Mouse (Mus musculus): ENCODE measurements at regions not wholly inside any gene's neighbourhood (a gene's known extent, or its start where the extent isn't known, plus 50 kb on each side); places are given as distances from the start of the nearest gene placed in this dataset.
A peak's percentile ranks its signal among the peaks of the same experiment; 100 is the strongest.

DNA sequence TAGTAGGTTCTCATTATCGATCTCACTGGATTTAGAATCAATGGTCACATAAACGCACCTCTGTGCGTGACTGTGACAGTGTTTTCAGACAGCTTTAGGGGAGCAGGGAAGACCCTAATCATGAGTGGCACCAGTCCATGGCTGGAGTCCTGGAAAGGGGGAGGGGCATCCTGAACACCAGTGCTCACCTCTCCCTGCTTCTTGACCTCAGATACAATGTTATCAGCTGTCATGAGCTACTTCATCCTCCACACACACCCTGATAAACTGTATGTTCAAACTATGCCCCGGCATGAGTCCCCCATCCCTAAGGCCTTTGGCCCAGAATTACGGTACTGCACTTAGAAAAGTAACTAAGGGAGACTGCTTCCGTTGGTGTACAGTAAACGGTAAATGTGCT is 272.2 kb upstream of the Spred2 start:
- DNase-seq (ENCODE audit: low spot score in 2 of 2) = no peak

DNA sequence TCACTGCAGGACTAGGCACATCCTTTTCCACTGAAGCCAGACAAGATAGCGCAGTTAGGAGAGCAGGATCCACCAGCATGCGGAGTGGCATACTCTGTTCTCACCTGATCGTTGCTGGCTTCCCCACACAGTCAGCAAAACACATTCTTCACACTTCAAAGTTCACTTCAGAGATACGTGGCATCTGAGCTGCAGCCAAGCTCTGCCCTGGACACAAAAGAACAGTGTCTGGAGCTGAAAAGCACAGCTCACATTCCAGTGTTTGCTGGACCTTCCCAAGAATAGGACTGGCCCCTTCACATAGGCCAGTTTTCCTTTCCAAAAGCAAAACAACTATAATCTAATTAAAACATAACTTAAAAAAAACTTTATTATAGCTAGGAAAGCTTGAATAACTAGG is 264.7 kb upstream of the Spred2 start:
- DNase-seq (ENCODE audit: low spot score in 2 of 2) = no peak

DNA sequence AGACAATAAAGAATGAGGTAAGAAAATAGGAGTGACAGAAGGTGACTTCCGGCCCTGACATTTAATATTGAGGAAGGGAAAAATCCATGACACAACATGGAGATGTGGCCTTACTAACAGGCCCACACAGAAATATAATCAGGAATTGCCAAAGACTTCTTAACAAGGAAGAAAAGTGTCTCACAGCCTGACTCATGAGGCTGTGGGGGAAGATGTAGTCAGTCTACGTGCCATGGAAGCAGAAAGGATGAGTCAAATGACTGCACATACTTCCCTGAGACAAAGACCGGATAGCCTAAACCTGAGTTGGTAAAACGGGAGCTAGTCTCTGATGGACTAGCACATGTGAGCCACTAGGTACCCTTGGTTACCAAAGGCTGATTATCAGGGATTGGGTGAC is 257.4 kb upstream of the Spred2 start:
- DNase-seq (ENCODE audit: low spot score in 2 of 2) = no peak

DNA sequence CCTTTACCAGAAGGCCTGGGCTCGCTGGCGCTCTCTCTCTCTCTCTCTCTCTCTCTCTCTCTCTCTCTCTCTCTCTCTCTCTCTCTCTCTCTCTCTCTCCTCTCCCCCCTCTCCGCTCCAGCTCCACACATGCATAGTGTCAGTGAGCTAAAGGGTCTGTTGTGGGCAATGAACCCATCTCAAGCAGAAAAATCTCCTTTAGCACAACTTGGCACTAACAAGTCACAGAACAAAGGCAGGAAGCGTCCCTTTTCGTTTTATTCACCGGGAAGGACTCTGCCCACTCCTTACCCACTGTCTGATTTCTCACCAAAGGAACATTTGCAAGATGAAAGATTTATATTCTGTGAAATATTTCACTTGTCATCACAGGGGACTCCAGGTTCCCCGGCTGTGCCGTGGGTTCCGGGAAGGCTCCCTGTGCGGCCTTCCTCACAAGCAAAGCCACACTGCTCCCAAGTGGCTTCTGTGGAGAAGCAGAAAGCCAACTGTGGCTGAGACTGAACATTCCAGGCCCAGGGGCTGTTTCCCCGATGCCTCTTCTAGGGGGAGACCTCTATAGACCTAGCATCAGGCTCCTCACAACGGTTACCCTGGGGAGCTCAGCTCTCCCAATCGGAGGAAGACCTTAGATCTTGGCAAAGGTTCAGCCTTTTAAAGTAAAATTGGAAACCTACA is 253.2 kb upstream of the Spred2 start:
- DNase-seq (ENCODE audit: low spot score in 2 of 2) = peak in 1 of 2 experiments; percentile 12

DNA sequence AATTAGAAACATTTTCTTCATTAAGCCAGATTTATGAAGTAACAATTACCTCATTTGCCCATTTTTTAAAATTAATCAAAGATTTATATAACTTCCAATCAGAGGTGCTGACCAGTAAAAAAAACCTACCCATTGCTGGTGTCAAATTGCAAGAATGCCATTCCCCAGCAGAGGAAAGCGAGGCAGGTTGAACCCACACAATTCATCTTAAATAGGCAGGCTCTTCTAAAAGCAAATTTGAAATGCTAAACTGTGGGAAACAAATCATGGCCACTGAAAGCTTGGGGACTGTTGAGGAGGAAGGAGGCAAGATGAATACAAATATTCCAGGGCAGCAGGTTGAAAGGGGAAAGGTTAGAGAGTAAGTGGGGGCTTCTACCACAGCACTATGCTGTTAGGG is 251.2 kb upstream of the Spred2 start:
- DNase-seq (ENCODE audit: low spot score in 2 of 2) = no peak

DNA sequence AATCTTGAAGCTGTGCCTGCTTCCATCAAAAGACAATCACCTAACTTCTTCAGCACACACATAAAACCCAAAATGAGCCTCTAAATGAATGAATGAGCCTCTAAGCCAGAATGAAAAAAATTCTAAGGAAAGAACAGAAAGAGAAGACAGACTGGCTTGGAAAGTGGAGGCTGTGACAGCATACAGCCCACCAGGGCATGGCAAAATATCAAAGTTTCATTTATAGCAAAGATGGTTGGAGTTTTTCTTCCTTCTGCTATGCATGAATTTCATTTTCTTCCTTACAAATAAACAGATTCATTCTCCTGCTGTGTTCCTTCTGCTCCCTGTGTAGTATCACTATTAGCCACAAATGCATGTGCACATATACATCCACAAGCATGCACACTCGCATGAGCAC is 247.7 kb upstream of the Spred2 start:
- no peak for DNase-seq (ENCODE audit: low spot score in 2 of 2)

DNA sequence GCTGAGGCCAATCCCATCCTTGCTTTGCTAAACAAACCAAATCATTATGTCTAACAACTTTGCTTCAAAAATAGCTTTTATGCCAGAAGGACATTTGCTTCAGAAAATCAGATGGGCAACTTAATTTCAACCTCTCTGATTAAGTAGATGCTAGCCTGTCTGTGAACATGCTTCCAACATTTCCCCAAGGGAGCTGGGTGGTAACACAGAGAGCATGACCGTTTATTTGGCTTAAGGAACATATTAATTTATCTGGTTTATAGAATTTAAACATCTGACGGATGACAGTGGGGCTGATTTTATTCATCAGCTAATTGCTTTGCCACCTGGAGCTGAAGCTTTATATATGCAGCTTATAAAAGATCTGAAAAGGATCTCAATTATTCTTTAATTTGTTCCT is 245.1 kb upstream of the Spred2 start:
- DNase-seq (ENCODE audit: low spot score in 2 of 2) = no peak

DNA sequence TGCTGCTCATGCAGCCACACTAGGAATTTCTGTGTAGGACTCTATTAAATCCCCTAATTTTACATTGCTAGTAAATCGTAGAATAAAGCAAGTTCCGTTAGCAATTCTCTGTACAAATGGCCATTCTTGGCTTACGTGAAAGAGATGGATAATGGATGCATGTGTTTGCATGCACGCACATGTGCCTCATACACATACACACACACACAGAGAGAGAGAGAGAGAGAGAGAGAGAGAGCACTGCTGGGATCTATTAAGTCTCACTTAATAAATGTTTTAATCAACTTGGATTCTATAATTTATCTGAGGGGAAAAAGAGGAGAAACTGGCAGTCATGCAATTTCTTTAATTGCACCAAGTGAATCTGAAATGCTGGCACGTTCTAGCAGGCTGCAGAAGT is 244.5 kb upstream of the Spred2 start:
- no peak for DNase-seq (ENCODE audit: low spot score in 2 of 2)

DNA sequence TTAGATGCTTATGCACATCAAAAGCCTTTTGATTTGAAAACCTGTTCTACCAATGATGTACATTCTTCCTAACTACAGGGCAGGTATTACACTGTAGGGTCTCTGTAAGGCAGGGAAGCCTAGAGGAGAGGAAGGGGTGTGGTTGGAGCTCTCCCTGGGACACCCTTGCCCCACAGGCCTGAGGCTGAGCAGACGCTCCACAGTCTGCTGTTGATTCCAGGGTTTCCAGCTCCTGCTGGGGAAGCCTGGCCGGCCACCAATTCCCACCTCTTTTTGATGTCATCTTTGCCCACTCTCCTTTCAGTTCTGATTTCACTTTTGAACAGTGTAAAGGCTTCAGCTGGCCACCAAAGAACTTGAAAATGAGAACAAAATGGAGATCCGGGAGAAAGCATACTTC is 223.0 kb upstream of the Spred2 start:
- no peak for DNase-seq (ENCODE audit: low spot score in 2 of 2)

DNA sequence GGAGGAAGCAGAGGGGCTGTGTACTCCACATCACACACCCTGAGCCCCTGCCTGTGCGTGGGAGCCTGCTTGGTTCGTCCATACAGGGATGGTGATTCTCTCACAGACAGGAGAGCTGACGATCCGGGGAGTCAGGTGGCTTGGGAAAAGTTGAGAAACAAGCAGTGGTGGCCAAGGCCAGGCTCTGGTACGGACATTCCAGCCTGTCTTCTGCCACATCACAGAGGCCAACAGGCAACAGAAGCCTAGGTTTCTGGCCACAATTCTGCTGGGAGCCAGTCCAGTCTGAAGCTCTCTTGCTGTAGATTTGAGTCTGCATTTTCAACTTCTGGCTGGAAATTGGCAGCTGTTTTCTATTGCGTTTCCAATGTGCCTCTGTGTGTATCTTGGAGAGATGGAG is 215.4 kb upstream of the Spred2 start:
- DNase-seq (ENCODE audit: low spot score in 2 of 2) = no peak

DNA sequence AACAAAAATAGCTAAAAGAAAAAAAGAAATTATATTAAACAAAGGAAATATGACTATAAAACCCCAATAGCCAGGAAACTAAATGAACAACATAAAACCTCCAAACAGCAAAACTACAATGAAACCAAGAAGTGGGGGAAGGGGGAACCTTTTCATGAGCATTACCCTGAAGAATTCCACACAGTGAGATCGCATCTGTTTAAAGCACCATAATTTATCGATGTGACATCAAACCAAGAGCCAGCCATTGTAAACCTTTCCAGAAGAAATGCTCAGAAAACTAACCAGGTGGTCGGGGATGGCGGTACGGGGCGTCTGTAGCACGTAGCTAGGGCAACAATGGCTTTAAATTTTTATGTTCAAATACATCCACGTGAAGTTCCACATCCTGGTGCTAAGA is 214.8 kb upstream of the Spred2 start:
- DNase-seq (ENCODE audit: low spot score in 2 of 2) = no peak

DNA sequence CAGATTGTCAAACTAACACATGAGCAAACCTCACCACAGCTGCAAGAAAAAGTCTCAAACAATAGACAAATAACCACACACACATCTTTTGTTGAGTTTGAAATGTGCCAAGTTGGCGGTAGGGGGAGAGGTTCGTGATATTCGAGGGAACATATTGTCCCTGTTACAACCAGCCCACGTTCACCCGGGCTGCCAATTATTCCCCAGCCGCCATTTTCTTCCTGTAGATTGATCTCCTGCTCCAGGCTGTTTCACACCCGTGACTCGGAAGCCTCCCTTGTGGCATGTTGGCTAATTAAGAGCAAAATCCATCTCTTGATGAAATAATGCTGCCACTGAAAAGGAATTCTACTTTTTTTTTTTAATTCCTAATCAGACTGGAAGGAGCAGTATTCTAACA is 211.1 kb upstream of the Spred2 start:
- DNase-seq (ENCODE audit: low spot score in 2 of 2) = no peak

DNA sequence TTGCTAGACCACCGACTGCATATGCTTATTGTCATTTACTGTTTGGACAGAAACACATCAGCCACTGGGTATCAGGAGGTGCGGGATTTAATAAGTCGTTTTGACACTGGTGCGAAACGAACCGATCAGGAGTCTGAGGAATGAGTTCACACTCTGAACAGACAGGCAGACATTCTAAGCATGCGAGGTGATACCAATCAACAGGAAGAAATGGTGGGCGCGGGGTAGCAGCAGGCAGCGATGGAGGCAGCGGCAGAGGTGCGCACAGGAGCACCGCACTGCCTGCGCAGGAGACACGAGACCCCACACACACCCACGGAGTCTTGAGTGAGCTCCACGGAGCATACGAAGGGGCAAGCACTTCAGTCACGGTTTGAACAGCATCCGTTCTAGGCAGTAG is 210.6 kb upstream of the Spred2 start:
- no peak for DNase-seq (ENCODE audit: low spot score in 2 of 2)

DNA sequence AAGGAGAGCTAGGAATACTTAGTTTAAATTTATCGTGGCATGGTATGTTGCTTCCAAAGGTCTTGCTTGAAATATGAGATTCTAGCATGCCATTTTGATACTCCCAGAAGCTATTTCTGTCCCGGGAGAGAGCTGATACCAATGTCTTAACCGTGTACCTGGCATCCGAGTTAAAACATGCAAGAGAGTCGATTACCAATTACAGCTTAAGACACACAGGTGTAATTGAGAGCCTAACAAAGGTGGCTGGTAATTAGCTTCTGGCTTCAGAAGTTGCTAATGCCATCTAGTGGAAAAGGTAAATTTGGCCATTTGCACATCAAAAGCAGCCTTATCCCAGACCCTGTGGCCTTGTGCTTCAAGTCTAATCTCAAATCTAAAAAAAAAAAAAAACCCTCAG is 210.0 kb upstream of the Spred2 start:
- no peak for DNase-seq (ENCODE audit: low spot score in 2 of 2)

DNA sequence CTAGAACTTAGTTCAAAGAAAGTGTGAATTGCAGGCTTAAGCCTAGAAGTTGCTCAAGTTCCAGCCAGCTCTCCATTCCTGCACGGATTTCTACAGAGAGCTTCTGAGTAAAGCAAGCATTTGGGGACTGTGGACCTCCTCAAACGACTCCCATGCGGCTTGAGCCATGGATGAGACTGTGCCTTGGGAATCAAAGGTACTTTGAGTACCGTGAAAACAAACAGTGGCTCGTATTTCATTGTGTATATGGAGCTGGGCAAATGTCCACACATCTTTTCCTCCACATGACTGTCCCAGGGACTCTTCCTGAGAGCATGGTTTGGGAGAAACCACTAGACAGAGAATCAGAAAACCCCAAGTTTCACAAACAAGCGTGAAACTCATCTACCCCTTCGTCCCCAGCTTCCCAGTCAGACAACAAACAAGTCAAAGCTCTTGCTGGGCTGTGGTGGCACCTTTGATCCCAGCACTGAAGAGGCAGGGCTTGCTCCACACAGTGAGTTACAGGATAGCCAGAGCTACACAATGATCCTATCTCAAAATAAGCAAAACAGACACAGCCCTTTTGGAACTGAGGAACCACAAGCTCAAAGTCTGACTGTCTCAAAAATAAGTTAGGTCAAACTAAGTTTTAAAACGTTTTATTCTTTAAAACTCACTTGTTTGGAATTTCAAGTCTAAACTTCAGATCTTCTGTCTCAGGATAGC is 209.1 kb upstream of the Spred2 start:
- no peak for DNase-seq (ENCODE audit: low spot score in 2 of 2)

DNA sequence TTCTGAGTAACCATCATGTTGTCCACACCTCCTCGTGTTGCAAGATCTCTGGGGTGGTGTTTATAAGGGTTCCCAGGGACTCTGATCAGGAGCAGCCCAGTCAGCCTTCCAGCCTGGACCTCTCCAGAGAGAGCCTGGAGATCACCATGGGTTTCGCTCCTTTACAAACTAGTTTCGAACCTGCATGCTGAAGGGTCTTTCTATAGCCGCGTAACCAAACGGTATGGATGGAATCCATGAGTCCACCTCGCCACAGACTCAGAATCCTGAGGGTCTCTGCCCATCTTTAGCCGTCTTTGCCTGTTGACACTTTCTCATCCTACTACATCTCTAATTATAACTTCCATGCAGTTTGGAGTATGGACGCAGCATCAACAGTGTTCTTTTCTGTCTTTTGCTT is 206.0 kb upstream of the Spred2 start:
- DNase-seq (ENCODE audit: low spot score in 2 of 2) = no peak

DNA sequence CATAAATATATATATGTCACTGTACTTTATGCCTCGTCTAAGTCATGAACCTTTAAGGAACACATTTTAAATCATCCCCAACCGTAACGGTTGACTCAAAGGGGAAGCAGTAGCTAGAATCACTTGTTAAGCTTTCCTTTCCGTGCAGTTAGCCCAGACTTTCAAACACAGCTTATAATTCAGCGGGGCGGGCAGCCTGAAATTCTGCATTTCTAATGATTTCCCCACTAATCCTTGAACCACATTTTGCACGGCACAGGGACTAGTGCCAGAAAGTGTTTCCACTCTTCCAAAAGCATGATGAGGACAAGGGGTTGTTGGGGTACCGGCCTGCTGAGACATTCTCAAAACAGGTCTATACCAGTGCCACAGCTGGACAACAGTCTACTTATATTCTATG is 195.1 kb upstream of the Spred2 start:
- no peak for DNase-seq (ENCODE audit: low spot score in 2 of 2)

DNA sequence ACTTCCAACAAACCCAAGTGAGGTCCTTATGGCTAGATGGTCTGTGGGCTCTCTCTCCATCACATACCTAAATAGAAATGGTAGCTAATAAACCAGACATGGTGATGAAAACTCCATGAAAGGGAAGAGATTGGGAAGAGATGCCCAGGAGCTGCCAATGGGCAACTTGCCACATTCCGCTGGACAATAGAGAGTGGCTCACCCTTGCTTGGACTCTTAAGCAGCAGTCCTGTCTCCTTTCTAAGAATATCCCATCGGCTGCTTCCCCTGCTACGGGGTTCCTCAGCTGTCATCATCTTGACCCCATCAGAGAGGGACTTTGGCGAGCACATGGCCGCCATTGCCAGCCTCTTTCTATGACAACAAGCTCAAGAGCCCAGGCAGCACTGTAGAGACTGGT is 193.4 kb upstream of the Spred2 start:
- DNase-seq (ENCODE audit: low spot score in 2 of 2) = no peak

DNA sequence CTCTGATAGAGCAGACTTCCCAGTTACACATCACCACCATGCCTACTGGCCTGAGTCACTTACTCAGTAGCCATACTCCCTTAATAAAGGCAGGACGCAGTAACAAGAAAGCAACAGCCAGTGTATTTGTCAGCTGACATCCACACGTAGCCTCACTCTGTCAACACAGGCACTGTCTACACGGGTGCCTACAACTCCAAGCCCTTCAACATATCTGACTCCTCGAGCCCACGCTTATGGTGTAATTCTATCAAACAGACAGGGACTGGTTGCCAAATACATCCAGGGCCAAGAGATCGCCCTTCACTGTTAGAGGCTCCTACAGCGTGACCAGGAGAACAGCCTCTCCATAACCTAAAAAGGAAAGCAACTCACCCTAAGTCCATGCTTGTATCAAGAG is 188.1 kb upstream of the Spred2 start:
- DNase-seq (ENCODE audit: low spot score in 2 of 2) = no peak

DNA sequence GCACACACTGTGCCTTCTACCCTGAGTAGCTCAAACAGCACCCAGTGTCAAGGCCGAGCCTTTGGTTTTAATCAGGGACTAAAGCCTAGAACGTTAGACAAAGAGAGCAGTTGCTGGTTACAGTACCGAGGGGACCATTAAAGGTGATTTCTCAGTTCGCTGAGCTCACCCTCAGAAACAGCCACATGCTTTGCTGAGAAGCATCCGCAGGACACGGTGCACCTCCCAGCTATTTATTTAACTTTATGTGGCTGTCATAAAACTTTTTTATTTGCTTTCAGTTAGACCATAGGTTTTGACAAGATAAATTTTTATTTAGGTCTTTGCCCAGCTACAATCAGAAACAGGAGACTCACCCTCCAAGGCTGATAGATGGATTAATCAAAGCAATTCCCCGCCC is 187.2 kb upstream of the Spred2 start:
- DNase-seq (ENCODE audit: low spot score in 2 of 2) = no peak

DNA sequence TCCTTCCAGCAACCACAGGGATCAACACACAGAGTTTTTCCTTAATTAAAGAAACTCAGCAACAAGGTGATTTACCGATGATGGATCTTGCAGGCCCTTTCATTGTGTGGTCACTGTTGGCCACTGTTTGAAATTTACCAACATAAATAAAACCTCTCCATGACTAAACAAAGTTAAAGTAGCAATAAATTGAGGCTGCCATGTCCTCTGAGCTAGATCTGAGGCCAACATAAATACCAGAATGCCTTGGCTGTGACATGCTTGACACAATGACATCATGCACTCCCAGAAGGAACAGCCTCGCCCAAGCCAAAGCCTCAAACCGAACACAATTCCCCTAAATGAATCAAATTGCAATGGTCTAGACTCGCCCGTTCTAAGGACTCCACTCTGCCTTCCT is 186.8 kb upstream of the Spred2 start:
- no peak for DNase-seq (ENCODE audit: low spot score in 2 of 2)

DNA sequence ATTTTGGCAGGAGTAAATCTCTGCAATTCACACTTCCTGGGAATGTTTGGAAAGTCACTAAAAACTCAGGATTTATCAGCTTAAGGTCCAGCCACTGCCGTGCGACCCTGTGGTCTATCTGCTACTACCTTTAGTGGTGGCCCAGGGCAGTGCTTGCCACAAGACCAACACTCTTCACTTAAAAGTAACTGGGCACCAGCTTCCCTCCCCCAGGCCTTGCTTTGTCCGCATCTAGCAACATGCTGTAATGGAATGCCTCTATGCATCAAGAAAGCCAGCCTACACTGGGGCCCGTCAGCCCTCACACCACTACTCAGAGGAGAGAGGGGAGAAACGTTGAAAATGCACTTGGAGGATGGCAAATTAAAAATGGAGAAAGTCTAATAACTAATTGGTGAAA is 186.4 kb upstream of the Spred2 start:
- DNase-seq (ENCODE audit: low spot score in 2 of 2) = no peak

DNA sequence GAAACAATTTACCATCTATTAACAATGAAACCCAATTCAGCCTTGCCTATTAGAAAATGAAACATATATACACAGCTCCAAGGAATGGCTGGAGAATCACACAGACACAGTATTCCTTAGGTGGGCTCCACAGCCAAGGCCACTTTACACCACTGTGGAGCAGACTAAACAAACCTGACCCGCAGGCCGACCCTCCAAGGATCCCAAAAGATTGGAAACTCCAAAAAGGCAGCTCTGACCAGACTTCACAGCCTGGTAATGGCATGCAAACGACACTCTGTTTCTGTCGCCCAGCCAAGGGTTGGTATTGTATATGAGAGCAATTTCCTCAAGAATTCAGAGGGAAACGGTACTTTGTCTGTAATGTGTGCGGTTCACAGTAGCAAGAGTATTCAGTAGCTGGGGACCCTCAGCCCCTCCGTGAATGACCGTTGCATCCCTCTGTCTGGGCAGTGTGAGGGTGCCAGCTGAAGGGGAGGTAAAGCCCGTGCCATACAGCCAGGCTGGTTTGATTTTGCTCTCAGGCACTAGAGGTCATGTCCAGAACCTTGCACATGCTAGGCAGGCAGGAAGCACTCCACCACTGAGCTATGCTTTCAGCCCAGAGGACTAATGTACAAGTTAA is 184.5 kb upstream of the Spred2 start:
- DNase-seq (ENCODE audit: low spot score in 2 of 2) = no peak

DNA sequence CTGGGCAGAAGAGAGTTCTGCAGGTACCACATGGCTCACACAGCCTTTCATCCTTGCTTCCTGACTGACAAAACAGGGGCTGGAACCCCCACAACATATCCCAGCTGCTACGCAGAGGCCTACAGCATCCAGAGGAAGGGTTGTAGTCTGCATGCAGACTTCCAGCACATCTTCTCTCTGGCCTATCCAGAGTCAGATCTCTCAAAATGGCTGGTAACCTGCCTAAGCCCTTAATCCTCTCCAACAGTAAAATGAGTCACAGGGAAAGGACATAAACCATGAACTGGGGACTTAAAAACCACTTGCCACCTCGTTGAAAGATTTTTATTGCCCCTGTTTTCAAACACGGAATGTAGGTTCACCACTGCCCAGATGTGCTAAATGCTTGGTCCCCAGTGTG is 183.6 kb upstream of the Spred2 start:
- no peak for DNase-seq (ENCODE audit: low spot score in 2 of 2)
